Mouse (Mus musculus) E14TG2a.4 (cell line): ENCODE data around the gene Gorasp1.

Source experiments
- H3K27me3 ChIP-seq: 2 replicates; pipeline ENCODE4 v1.6.1; 2014; ENCODE audit warnings: low read length, control low read depth; ENCODE audit not compliant: insufficient read depth
- H3K36me3 ChIP-seq: 2 replicates; pipeline ENCODE4 v1.6.1; 2014; ENCODE audit warnings: low read length, control low read depth; ENCODE audit not compliant: insufficient read depth
- H3K4me1 ChIP-seq: replicated peaks from 2 replicates; pipeline ENCODE4 v1.6.1; 2014; ENCODE audit warnings: low read depth, low read length, control low read depth
- H3K4me3 ChIP-seq: replicated peaks from 2 replicates; pipeline ENCODE4 v1.5.1; 2014; ENCODE audit warnings: mild to moderate bottlenecking, low read length
- H3K9me3 ChIP-seq: 2 replicates; pipeline ENCODE4 v1.6.1; 2014; ENCODE audit warnings: low read length, control low read depth
- CTCF ChIP-seq: conservative IDR thresholded peaks from 2 replicates; pipeline ENCODE4 v1.5.1; 2014; ENCODE audit warnings: low read length
- NANOG ChIP-seq: IDR thresholded peaks from 2 replicates; pipeline ENCODE4 v1.6.1; 2014; ENCODE audit warnings: borderline replicate concordance, low read length, mixed read lengths
- POU5F1 ChIP-seq: IDR thresholded peaks from 2 replicates; pipeline ENCODE4 v1.6.1; 2014; ENCODE audit warnings: low read length, borderline replicate concordance

Gorasp1 gene

GRCm38 (mm10) chr9:119899446-119899845 is 37.9 kb downstream of the Gorasp1 start:
- H3K9me3 ChIP-seq, result no peaks in the 10 kb centered on the region
- H3K4me3 ChIP-seq, result no peak overlapping the region
- H3K27me3 ChIP-seq, result no peaks in the 10 kb centered on the region
- TF ChIP-seq NANOG (no peak), CTCF (no peak), POU5F1 (no peak)
- H3K4me1 ChIP-seq, result peaks cover 22% of the 10 kb centered on the region
- H3K36me3 ChIP-seq, result peaks cover 71% of the 10 kb centered on the region

GRCm38 (mm10) chr9:119895040-119895721 is 42.2 kb downstream of the Gorasp1 start:
- no peaks in the 10 kb centered on the region for H3K27me3 ChIP-seq
- TF ChIP-seq CTCF (no peak), POU5F1 (no peak), NANOG (no peak)
- H3K4me3 ChIP-seq, result peak overlapping the region; percentile 94
- H3K9me3 ChIP-seq, result no peaks in the 10 kb centered on the region
- H3K36me3 ChIP-seq, result peaks cover 39% of the 10 kb centered on the region
- peaks cover 23% of the 10 kb centered on the region for H3K4me1 ChIP-seq

- Histone ChIP-seq H3K9me3 (no peaks in the 10 kb centered on the region), H3K36me3 (peaks cover 32% of the 10 kb centered on the region), H3K4me3 (peak within 1 kb of the TSS; percentile 94), H3K27me3 (no peaks in the 10 kb centered on the region), H3K4me1 (peaks cover 23% of the 10 kb centered on the region)
- TF ChIP-seq POU5F1 (no peak), CTCF (no peak), NANOG (no peak)
Observed at GRCm38 (mm10) chr9:119894339-119895009, 42.9 kb downstream of the Gorasp1 start, which contains the start of gene Wdr48. Gene Wdr48 (plus strand): TSS chr9:119894878.

- TF ChIP-seq NANOG (no peak), POU5F1 (no peak), CTCF (0 out of 2 replicates have a peak, but pooled peaks have one; percentile 11)
- H3K36me3 ChIP-seq, result peaks cover 26% of the 10 kb centered on the region
- H3K27me3 ChIP-seq, result no peaks in the 10 kb centered on the region
- no peaks in the 10 kb centered on the region for H3K9me3 ChIP-seq
- peak overlapping the region; percentile 94; the same call in 1 of the 2 replicates for H3K4me3 ChIP-seq
- H3K4me1 ChIP-seq, result peaks cover 29% of the 10 kb centered on the region
Observed at GRCm38 (mm10) chr9:119893881-119894280, 43.5 kb downstream of the Gorasp1 start.

GRCm38 (mm10) chr9:119890692-119891091 is 46.7 kb downstream of the Gorasp1 start:
- Histone ChIP-seq H3K36me3 (no peaks in the 10 kb centered on the region), H3K9me3 (peaks cover 23% of the 10 kb centered on the region), H3K4me3 (no peak overlapping the region), H3K4me1 (peaks cover 22% of the 10 kb centered on the region), H3K27me3 (no peaks in the 10 kb centered on the region)
- peak; percentile 55 for TF ChIP-seq CTCF
- TF ChIP-seq POU5F1, result no peak
- TF ChIP-seq NANOG, result no peak

- no peaks in the 10 kb centered on the region for H3K27me3 ChIP-seq
- H3K36me3 ChIP-seq, result no peaks in the 10 kb centered on the region
- H3K4me1 ChIP-seq, result peaks cover 17% of the 10 kb centered on the region
- TF ChIP-seq POU5F1 (no peak), CTCF (no peak), NANOG (no peak)
- H3K9me3 ChIP-seq, result peaks cover 34% of the 10 kb centered on the region
- H3K4me3 ChIP-seq, result no peak overlapping the region
Observed at GRCm38 (mm10) chr9:119889446-119889845, 47.9 kb downstream of the Gorasp1 start.

- no peaks in the 10 kb centered on the region for H3K36me3 ChIP-seq
- TF ChIP-seq NANOG, result no peak
- H3K9me3 ChIP-seq, result peaks cover 40% of the 10 kb centered on the region
- H3K27me3 ChIP-seq, result no peaks in the 10 kb centered on the region
- H3K4me3 ChIP-seq, result no peak overlapping the region
- H3K4me1 ChIP-seq, result peaks cover 11% of the 10 kb centered on the region
Observed at GRCm38 (mm10) chr9:119888843-119889246, 48.5 kb downstream of the Gorasp1 start.

- Histone ChIP-seq H3K9me3 (peaks cover 56% of the 10 kb centered on the region), H3K36me3 (no peaks in the 10 kb centered on the region), H3K4me1 (peaks cover 8% of the 10 kb centered on the region), H3K27me3 (no peaks in the 10 kb centered on the region), H3K4me3 (no peak overlapping the region)
- no peak for TF ChIP-seq CTCF
- no peak for TF ChIP-seq POU5F1
- TF ChIP-seq NANOG, result no peak
Observed at GRCm38 (mm10) chr9:119887144-119887901, 50.0 kb downstream of the Gorasp1 start.
